Mouse (Mus musculus) myocyte (in vitro differentiated cells): ENCODE data around the gene Acod1. TPM values are rescaled to one million over a fixed set of nuclear protein-coding genes. Genes with fewer than 3 reads are reported as not detected.
A peak's percentile ranks its signal among the peaks of the same experiment; 100 is the strongest.

Experiments used
- H3K27me3 ChIP-seq: one replicate; pipeline ENCODE4 v1.6.1; 2011; ENCODE audit not compliant: control insufficient read depth, insufficient read depth, insufficient read length
- H3K36me3 ChIP-seq: one replicate; pipeline ENCODE4 v1.6.1; 2011; ENCODE audit not compliant: control insufficient read depth, insufficient read depth
- H3K4me2 ChIP-seq: one replicate; pipeline ENCODE4 v1.6.1; 2011; ENCODE audit warnings: low read depth, control low read depth
- H3K4me3 ChIP-seq: one replicate; pipeline ENCODE4 v1.5.1; 2011; ENCODE audit warnings: mild to moderate bottlenecking, control low read depth, moderate library complexity
- H3K79me2 ChIP-seq: one replicate; pipeline ENCODE4 v1.6.1; 2011; ENCODE audit not compliant: control insufficient read depth, insufficient read depth
- H3ac ChIP-seq: one replicate; pipeline ENCODE4 v1.6.1; 2011; ENCODE audit not compliant: control insufficient read depth, insufficient read length
- CEBPB ChIP-seq: IDR thresholded peaks from 2 replicates; pipeline ENCODE4 v1.6.1; 2011; ENCODE audit warnings: mild to moderate bottlenecking, moderate library complexity; ENCODE audit not compliant: poor library complexity, insufficient read depth, severe bottlenecking
- E2F4 ChIP-seq: IDR thresholded peaks from one replicate; pipeline ENCODE4 v1.6.1; 2011; ENCODE audit warnings: mild to moderate bottlenecking, control low read depth, moderate library complexity; ENCODE audit not compliant: insufficient read depth
- MAX ChIP-seq: IDR thresholded peaks from one replicate; pipeline ENCODE4 v1.6.1; 2011; ENCODE audit warnings: low read depth, mild to moderate bottlenecking, control low read depth
- MYOD1 ChIP-seq, 3 experiments: IDR thresholded peaks; one replicate each; pipeline ENCODE4 v1.6.1; 2011; ENCODE audit warnings: control low read depth in 2 of 3, low read depth in 2 of 3, mild to moderate bottlenecking in 2 of 3, moderate library complexity in 1 of 3; ENCODE audit not compliant: insufficient read length in 2 of 3, control insufficient read depth in 1 of 3
- MYOG ChIP-seq, 3 experiments: IDR thresholded peaks; one replicate each; pipeline ENCODE4 v1.6.1; 2011; ENCODE audit warnings: control low read depth in 2 of 3, low read depth in 2 of 3, mild to moderate bottlenecking in 2 of 3; ENCODE audit not compliant: insufficient read length in 2 of 3, control insufficient read depth in 1 of 3, insufficient read depth in 1 of 3
- POLR2A ChIP-seq: IDR thresholded peaks from one replicate; pipeline ENCODE4 v1.6.1; 2011; ENCODE audit warnings: low read depth, mild to moderate bottlenecking, control low read depth, moderate library complexity; ENCODE audit not compliant: insufficient read length
- POLR2AphosphoS2 ChIP-seq: IDR thresholded peaks from one replicate; pipeline ENCODE4 v1.6.1; 2011; ENCODE audit warnings: low read depth, control low read depth; ENCODE audit not compliant: insufficient read length
- REST ChIP-seq: IDR thresholded peaks from one replicate; pipeline ENCODE4 v1.6.1; 2011; ENCODE audit warnings: mild to moderate bottlenecking, control low read depth, moderate library complexity; ENCODE audit not compliant: insufficient read depth, insufficient read length
- SRF ChIP-seq: IDR thresholded peaks from one replicate; pipeline ENCODE4 v1.6.1; 2011; ENCODE audit warnings: low read depth; ENCODE audit not compliant: control insufficient read depth, insufficient read length
- TCF12 ChIP-seq: IDR thresholded peaks from one replicate; pipeline ENCODE4 v1.6.1; 2011; ENCODE audit warnings: mild to moderate bottlenecking, control low read depth; ENCODE audit not compliant: poor library complexity, insufficient read depth, severe bottlenecking
- TCF3 ChIP-seq: IDR thresholded peaks from one replicate; pipeline ENCODE4 v1.6.1; 2011; ENCODE audit warnings: low read depth, control low read depth; ENCODE audit not compliant: insufficient read length
- USF1 ChIP-seq: IDR thresholded peaks from one replicate; pipeline ENCODE4 v1.6.1; 2011; ENCODE audit warnings: low read depth, mild to moderate bottlenecking, control low read depth, moderate library complexity
- polyA plus RNA-seq: library from polyadenylated mRNA; unstranded; fragments of >200 nt; fragmentation: generic; extraction: Trizol; gene quantifications from one replicate; pipeline ENCODE4 v1.2.1, GENCODE M21; 2012; ENCODE audit warnings: missing spikeins

The Acod1 gene
- polyA plus RNA-seq, 1 experiment, result not detected

DNA sequence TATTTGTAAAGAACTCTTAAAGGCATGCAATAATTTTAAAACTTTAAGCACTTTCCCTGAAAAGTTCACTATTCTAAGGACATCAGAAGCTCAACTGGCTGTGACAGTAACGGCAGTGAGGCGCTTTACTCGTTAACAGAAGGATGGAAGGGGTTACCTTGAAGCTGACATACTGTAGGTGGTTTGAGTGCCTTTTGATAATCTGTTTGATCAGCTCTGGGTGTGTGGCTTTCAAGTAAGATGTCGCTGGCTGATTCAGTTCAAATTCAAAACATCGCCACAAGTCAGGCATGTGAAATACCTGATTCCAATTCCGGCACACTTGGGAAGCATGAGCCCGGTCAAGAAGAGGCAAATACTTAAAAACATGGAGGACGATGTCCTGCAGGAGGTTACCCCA is 48.3 kb downstream of the Acod1 start:
- Histone ChIP-seq H3K4me2 (no peak overlapping the region), H3K4me3 (no peak overlapping the region), H3ac (no peak overlapping the region), H3K36me3 (no peaks in the 10 kb centered on the region), H3K79me2 (peaks cover 77% of the 10 kb centered on the region), H3K27me3 (no peaks in the 10 kb centered on the region)
- TF ChIP-seq USF1, result no peak

DNA sequence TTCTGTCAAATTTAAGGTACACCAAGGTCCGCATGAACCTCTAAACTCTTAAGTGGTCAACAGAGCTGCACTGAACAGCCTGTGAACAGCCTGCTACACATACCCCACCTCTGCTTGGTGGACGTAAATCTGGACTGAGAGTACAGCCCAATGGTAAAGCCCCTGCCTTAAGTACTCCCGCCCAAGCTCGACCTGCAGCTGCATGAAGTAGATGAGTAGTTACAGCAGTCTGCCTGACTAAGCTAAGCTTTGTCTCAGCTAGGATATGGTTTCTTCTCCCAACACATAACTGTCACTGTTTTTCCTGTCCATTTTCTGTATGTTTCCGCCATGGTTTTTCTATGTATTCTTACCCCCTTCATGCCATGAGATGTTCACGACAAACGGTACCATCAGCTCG is 49.0 kb downstream of the Acod1 start:
- H3K4me3 ChIP-seq, result no peak overlapping the region
- H3ac ChIP-seq, result no peak overlapping the region
- H3K4me2 ChIP-seq, result no peak overlapping the region
- TF ChIP-seq SRF (no peak), POLR2AphosphoS2 (no peak), POLR2A (no peak), USF1 (no peak), E2F4 (no peak), MYOD1 (IDR thresholded peaks at IDR 0.05; ENCODE audit: control insufficient read depth in 1 of 3, insufficient read length in 2 of 3, low read depth in 2 of 3) (no peak)
- no peaks in the 10 kb centered on the region for H3K27me3 ChIP-seq
- H3K36me3 ChIP-seq, result no peaks in the 10 kb centered on the region
- peaks cover 75% of the 10 kb centered on the region for H3K79me2 ChIP-seq

- Histone ChIP-seq H3K4me3 (no peak overlapping the region), H3K36me3 (no peaks in the 10 kb centered on the region), H3K27me3 (no peaks in the 10 kb centered on the region), H3K79me2 (peaks cover 67% of the 10 kb centered on the region), H3ac (no peak overlapping the region), H3K4me2 (peak overlapping the region; percentile 76)
- no peak for TF ChIP-seq E2F4
These were observed 49.8 kb downstream of the Acod1 start for GRCm38 (mm10) chr14:103096621-103097020.

DNA sequence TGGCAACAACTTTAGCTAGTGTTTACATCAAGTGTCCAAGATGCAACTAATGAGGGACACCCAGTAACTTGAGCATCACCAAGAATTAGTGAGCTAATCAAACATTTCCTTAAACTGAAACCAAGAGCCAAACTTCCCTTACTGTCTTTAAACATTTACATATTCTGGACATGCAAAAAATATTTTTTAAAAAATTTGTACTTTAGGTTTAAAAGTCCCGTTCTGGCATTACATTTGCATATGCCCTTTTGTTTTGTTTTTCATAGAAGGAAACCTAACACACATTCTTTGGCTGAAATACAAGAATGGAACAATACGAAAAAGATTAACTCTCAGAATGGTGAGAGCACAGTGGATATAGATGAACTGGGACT is 51.4 kb downstream of the Acod1 start:
- peaks cover 54% of the 10 kb centered on the region for H3K79me2 ChIP-seq
- no peak for TF ChIP-seq SRF
- no peak for TF ChIP-seq TCF3
- no peak for TF ChIP-seq MAX
- no peak for TF ChIP-seq REST
- no peak for TF ChIP-seq POLR2A
- TF ChIP-seq TCF12, result no peak
- TF ChIP-seq USF1, result no peak
- no peak for TF ChIP-seq POLR2AphosphoS2
- no peak for TF ChIP-seq CEBPB
- no peaks in the 10 kb centered on the region for H3K27me3 ChIP-seq
- H3K4me3 ChIP-seq, result peak overlapping the region; percentile 42
- peak overlapping the region; percentile 76 for H3K4me2 ChIP-seq
- peak overlapping the region; percentile 94 for H3ac ChIP-seq
- no peaks in the 10 kb centered on the region for H3K36me3 ChIP-seq

DNA sequence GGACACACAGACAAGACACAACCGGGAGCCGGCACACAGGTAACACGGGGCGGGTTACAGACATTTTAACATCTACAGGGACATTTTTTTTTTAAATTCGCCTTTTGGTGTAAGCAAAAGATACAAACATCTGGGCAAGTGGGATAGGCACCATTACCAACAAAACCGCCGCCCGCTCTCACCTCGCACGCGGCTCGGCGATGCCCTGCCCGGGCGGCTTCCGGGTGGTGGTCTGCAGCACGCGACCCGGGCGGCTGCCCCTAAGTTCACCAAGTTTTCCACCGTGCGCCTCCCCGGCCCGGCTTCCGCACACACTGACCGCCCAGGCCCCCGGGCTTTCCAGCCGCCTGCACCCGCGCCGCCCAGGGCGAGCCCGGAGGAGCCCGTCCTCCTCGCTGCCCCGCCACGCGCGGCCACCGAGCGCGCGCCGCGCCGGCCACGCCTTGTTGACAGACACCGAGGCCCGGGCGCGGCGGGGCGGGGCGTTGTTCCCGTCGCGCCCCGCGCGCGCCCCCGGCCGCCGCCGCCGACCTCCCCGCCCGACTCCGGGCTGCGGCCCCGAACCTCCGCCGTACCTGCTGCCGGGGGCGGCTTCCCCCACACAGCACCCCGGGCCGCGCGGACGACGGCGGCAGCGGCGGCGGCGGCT is 51.9 kb downstream of the Acod1 start:
- TF ChIP-seq POLR2A (peak; percentile 76), USF1 (no peak), E2F4 (peak; percentile 53), SRF (no peak), CEBPB (no peak), POLR2AphosphoS2 (peak; percentile 67)
- Histone ChIP-seq H3K79me2 (peaks cover 49% of the 10 kb centered on the region), H3K4me3 (peak overlapping the region; percentile 42), H3K36me3 (no peaks in the 10 kb centered on the region), H3ac (peak overlapping the region; percentile 94), H3K4me2 (peak overlapping the region; percentile 76), H3K27me3 (no peaks in the 10 kb centered on the region)

- Histone ChIP-seq H3ac (peak within 1 kb of the TSS; percentile 94), H3K4me2 (peak within 1 kb of the TSS; percentile 96), H3K79me2 (peaks cover 42% of the 10 kb centered on the region), H3K27me3 (no peaks in the 10 kb centered on the region), H3K4me3 (peak within 1 kb of the TSS; percentile 42), H3K36me3 (no peaks in the 10 kb centered on the region)
- TF ChIP-seq POLR2AphosphoS2 (peak; percentile 20), SRF (no peak), TCF3 (no peak), REST (no peak), MAX (no peak), MYOD1 (IDR thresholded peaks at IDR 0.05; ENCODE audit: control insufficient read depth in 1 of 3, insufficient read length in 2 of 3, low read depth in 2 of 3) (no peak), USF1 (no peak), POLR2A (peak; percentile 52), E2F4 (peak; percentile 20), MYOG (IDR thresholded peaks at IDR 0.05; ENCODE audit: control insufficient read depth in 1 of 3, insufficient read depth in 1 of 3, insufficient read length in 2 of 3, low read depth in 2 of 3) (no peak), CEBPB (no peak), TCF12 (no peak)
These were observed 52.6 kb downstream of the Acod1 start, which contains the start of gene Fbxl3 for GRCm38 (mm10) chr14:103099238-103099933. TSS of gene Fbxl3 (minus strand) at chr14:103099566.
